Mouse (Mus musculus) neural tube, embryonic 11.5 days (tissue): ENCODE results near the gene Gpr182. TPM values are rescaled to one million over a fixed set of nuclear protein-coding genes. Genes with fewer than 3 reads are reported as not detected.
"Not testable (repeated sequence)": the region's sequence is repeated elsewhere in the genome, so short reads cannot be mapped to it uniquely, and the experiment has no call there.

Experiments used
- ATAC-seq: fragments of 200-750 bp; cut with Nextera tagmentation; 2 replicates; pipeline ENCODE4 v1.8.0; 2017; ENCODE audit warnings: moderate number of reproducible peaks, mild to moderate bottlenecking, moderate TSS enrichment, moderate library complexity; ENCODE audit not compliant: insufficient read depth, low FRiP score, low TSS enrichment
- DNase-seq: peaks from one replicate; pipeline ENCODE4 v3.0.0-alpha.2; 2015; ENCODE audit warnings: low spot score
- H3K27ac ChIP-seq: fragments of 300-500 bp; sonication (generic); 2 replicates; pipeline ENCODE4 v1.5.1; 2014; ENCODE audit warnings: low read depth, mild to moderate bottlenecking, low read length
- H3K27me3 ChIP-seq: fragments of 300-500 bp; sonication (generic); 2 replicates; pipeline ENCODE4 v1.6.1; 2014; ENCODE audit warnings: mild to moderate bottlenecking, low read length, mixed read lengths; ENCODE audit not compliant: control insufficient read depth, insufficient read depth
- H3K36me3 ChIP-seq: fragments of 300-500 bp; sonication (generic); 2 replicates; pipeline ENCODE4 v1.6.1; 2014; ENCODE audit warnings: mild to moderate bottlenecking, low read length, moderate library complexity, mixed read lengths; ENCODE audit not compliant: control insufficient read depth, insufficient read depth
- H3K4me1 ChIP-seq: fragments of 300-500 bp; sonication (generic); 2 replicates; pipeline ENCODE4 v1.6.1; 2014; ENCODE audit warnings: low read length, mixed read lengths; ENCODE audit not compliant: control insufficient read depth, insufficient read depth
- H3K4me2 ChIP-seq: fragments of 300-500 bp; sonication (generic); 2 replicates; pipeline ENCODE4 v1.6.1; 2014; ENCODE audit warnings: low read depth, mild to moderate bottlenecking, moderate library complexity
- H3K4me3 ChIP-seq: fragments of 300-500 bp; sonication (generic); 2 replicates; pipeline ENCODE4 v1.5.1; 2014; ENCODE audit warnings: low read depth, low read length
- H3K9ac ChIP-seq: fragments of 300-500 bp; sonication (generic); 2 replicates; pipeline ENCODE4 v1.6.1; 2014; ENCODE audit warnings: mild to moderate bottlenecking, low read length
- H3K9me3 ChIP-seq: fragments of 300-500 bp; sonication (generic); 2 replicates; pipeline ENCODE4 v1.6.1; 2016; ENCODE audit warnings: low read length; ENCODE audit not compliant: control insufficient read depth
- WGBS: fragments of 180-500 bp; shearing (Covaris S2); extraction: QIAGEN DNeasy Blood & Tissue Kit; methylation state at CpG from one replicate; pipeline ENCODE4 v1.1.7; 2014; 5-methylcytosine and 5-hydroxymethylcytosine counted together
- polyA plus RNA-seq: library from polyadenylated mRNA; unstranded; fragments of >200 nt; fragmentation: Nextera tagmentation; extraction: Ambion mirVana; gene quantifications from 2 replicates; pipeline ENCODE4 v1.2.1, GENCODE M21; 2014

Gene Gpr182
- 0.29 and 0.38 TPM in 2 replicates for polyA plus RNA-seq

DNA sequence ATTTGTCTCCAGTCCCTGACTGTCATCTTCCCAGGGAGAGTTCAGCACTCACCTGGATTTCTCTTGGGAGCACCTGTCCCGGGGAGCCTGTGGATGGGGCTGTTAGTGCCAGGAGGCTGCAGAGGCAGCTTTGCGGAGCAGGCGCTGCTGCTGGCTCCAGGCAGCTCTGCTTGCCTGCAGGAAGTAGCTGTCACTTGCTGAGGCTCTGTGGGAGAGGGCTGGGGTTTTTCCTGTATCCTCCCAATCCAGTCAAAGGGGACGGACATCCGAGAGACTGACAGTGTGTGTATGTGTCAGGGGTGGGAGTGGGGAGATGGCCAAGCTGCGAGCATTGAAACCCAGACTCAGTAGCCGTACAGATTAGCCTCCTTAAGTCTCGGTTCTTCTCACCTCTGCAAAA, at the start of gene Gpr182:
TSS of gene Gpr182 (minus strand) at position 185 of the 400 bp plus-strand sequence.
- ATAC-seq = no peak
- no peak within 1 kb of the TSS for H3K4me2 ChIP-seq
- no peak within 1 kb of the TSS for H3K4me3 ChIP-seq
- no peak within 1 kb of the TSS for H3K9ac ChIP-seq
- no peaks in the 10 kb centered on the region for H3K9me3 ChIP-seq
- DNase-seq = no peak
- H3K36me3 ChIP-seq = peaks cover 2% of the 10 kb centered on the region
- no peaks in the 10 kb centered on the region for H3K27me3 ChIP-seq
- H3K27ac ChIP-seq = no peak within 1 kb of the TSS
- H3K4me1 ChIP-seq = peaks cover 13% of the 10 kb centered on the region
- WGBS = 61% methylated on average over 8 of the region's 8 CpGs

DNA sequence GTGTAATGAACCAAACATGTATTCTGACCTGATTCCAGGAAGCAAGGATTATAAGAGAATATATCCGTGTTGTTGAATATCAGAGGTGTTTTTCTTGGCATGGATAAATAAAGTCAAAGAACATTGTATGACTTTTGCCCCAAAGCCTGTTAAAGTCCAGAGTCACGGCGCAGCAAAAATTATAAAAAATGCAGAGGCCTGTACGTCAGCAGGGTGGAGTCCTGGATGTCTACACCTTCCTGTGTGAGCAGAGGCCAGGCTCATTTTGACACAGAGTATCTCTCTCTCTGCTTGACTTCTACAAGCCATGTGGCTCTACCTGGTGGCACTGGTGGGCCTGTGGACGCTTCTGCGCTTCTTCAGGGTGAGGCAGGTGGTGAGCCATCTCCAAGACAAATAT, 49.4 kb upstream of the Gpr182 start, which contains the start of gene Rdh16:
TSS of gene Rdh16 (plus strand) at position 262 of the 400 bp plus-strand sequence.
- 89% methylated on average over 6 of the region's 6 CpGs for WGBS

DNA sequence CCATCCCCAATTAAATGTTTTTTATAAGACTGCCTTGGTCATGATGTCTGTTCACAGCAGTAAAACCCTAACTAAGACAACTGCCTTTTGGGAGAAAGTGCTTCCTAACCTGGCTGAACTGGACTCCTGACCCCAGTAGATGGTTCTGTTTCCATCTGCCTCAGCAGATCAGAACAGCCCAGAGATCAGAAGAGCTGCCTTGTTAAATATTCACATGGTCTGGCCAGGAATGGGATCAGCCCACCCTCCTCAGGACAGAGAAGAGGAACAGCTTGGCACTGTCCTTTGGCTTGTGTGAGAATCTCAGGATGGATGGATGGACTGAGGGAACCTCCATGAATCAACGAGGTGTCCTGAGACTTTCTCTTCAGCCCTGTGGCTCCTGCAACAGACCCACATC, 47.8 kb upstream of the Gpr182 start:
- no peak for ATAC-seq
- H3K4me1 ChIP-seq = no peaks in the 10 kb centered on the region
- H3K9me3 ChIP-seq = no peaks in the 10 kb centered on the region
- H3K27ac ChIP-seq = no peak overlapping the region
- H3K9ac ChIP-seq = no peak overlapping the region
- no peaks in the 10 kb centered on the region for H3K36me3 ChIP-seq
- WGBS = 72% methylated on average over 1 of the region's 1 CpGs
- no peak for DNase-seq
- no peaks in the 10 kb centered on the region for H3K27me3 ChIP-seq
- H3K4me3 ChIP-seq = no peak overlapping the region
- no peak overlapping the region for H3K4me2 ChIP-seq

More for the DNA sequence above, 49.4 kb upstream of the Gpr182 start, which contains the start of gene Rdh16:
- H3K4me3 ChIP-seq = no peak within 1 kb of the TSS
- no peaks in the 10 kb centered on the region for H3K36me3 ChIP-seq
- H3K27ac ChIP-seq = no peak within 1 kb of the TSS
- no peak for ATAC-seq
- no peaks in the 10 kb centered on the region for H3K9me3 ChIP-seq
- no peak for DNase-seq
- H3K4me2 ChIP-seq = no peak within 1 kb of the TSS
- no peak within 1 kb of the TSS for H3K9ac ChIP-seq
- no peaks in the 10 kb centered on the region for H3K27me3 ChIP-seq
- H3K4me1 ChIP-seq = no peaks in the 10 kb centered on the region

DNA sequence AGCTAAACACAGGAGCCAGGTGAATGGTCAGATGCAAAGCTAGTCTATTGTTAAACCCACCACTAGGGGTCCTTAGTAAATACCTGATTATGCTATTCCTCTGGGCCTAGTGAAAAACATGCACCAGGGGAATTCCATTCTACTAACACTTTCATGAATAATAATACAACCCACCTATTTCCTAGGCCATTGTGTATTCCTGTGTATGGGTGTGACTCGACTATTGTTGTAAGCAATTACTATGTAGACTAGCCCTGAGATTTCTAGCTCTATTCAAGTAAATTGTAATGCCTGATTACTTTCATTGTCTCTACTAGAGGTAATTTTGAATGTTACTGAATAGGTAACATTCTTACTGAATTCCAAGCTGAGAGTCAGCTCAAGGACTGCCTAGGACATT, 33.9 kb upstream of the Gpr182 start:
- not testable (repeated sequence) for DNase-seq, ATAC-seq, H3K27ac ChIP-seq, H3K9me3 ChIP-seq, H3K27me3 ChIP-seq, H3K4me2 ChIP-seq, H3K4me3 ChIP-seq, H3K9ac ChIP-seq, H3K4me1 ChIP-seq, H3K36me3 ChIP-seq
- 85% methylated on average over 1 of the region's 1 CpGs for WGBS

DNA sequence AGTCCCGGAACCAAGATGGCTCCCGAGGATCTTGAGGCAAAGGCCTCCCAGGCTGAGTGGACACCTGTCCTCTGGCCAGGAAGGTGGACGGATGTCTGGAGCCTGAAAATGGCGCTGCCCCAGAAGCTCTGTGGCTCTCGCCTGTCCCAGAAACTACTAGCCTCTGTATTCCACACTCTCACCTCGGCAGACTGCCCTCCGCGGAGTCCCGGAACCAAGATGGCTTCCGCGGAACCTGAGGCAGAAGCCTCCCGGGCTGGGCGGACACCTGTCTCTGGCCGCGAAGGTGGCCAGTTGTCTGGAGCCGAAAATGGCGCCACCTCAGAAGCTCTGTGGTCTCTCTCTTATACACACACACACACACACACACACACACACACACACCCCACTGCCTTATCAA, 30.8 kb upstream of the Gpr182 start:
- H3K9ac ChIP-seq, H3K27ac ChIP-seq, H3K27me3 ChIP-seq, H3K4me2 ChIP-seq, H3K9me3 ChIP-seq, DNase-seq, H3K36me3 ChIP-seq, H3K4me1 ChIP-seq, H3K4me3 ChIP-seq, ATAC-seq: not testable (repeated sequence)
- WGBS = 95% methylated on average over 17 of the region's 17 CpGs

DNA sequence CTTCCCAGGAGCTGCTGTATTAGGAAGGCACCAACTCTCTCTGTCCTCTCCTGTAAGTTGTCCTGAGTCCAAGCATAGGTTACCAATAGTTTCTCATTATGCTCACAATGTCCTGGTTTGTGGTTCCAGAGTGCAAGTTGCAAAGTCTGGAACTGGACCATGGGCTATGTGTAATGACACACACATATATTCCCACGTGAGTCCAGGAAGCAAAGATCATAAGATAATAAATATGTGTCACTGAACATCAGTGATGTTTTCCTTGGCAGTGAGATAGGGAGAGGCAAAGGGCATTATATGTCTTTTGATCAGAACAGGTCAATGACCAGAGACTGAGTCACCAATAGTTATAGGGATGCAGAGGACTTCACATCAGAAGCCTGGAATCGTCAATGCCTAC, 24.5 kb upstream of the Gpr182 start, which contains the start of gene Rdh9:
TSS of gene Rdh9 (plus strand) at position 376 of the 400 bp plus-strand sequence.
- Histone ChIP-seq H3K4me1 (no peaks in the 10 kb centered on the region), H3K4me3 (no peak within 1 kb of the TSS), H3K9ac (no peak within 1 kb of the TSS), H3K36me3 (no peaks in the 10 kb centered on the region), H3K4me2 (no peak within 1 kb of the TSS), H3K9me3 (no peaks in the 10 kb centered on the region), H3K27me3 (no peaks in the 10 kb centered on the region), H3K27ac (no peak within 1 kb of the TSS)
- WGBS = 89% methylated on average over 2 of the region's 2 CpGs
- DNase-seq = no peak
- no peak for ATAC-seq

DNA sequence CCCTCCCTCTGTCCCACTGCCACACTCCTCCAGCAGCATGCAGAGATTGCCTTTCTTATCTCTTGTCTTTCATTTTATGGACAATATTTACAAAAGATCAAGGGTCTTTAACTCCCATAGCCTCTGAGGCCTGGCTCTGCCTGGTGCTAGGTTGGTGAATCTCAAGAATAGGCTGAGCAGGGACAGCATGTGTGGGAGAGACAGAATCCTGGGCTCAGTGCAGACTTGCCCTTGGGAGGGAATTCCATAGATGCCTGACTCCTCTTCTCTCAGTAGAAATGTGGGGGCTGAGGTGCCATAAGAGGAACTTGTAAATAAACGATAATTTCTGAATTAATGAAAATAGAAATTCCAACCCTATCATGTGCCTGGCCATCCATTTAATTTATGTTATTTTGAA, 15.0 kb upstream of the Gpr182 start:
- Histone ChIP-seq H3K4me2 (no peak overlapping the region), H3K36me3 (no peaks in the 10 kb centered on the region), H3K27ac (no peak overlapping the region), H3K9me3 (no peaks in the 10 kb centered on the region), H3K9ac (no peak overlapping the region), H3K27me3 (no peaks in the 10 kb centered on the region), H3K4me1 (no peaks in the 10 kb centered on the region), H3K4me3 (no peak overlapping the region)
- DNase-seq (no peak), ATAC-seq (no peak)
- 87% methylated on average over 1 of the region's 1 CpGs for WGBS

DNA sequence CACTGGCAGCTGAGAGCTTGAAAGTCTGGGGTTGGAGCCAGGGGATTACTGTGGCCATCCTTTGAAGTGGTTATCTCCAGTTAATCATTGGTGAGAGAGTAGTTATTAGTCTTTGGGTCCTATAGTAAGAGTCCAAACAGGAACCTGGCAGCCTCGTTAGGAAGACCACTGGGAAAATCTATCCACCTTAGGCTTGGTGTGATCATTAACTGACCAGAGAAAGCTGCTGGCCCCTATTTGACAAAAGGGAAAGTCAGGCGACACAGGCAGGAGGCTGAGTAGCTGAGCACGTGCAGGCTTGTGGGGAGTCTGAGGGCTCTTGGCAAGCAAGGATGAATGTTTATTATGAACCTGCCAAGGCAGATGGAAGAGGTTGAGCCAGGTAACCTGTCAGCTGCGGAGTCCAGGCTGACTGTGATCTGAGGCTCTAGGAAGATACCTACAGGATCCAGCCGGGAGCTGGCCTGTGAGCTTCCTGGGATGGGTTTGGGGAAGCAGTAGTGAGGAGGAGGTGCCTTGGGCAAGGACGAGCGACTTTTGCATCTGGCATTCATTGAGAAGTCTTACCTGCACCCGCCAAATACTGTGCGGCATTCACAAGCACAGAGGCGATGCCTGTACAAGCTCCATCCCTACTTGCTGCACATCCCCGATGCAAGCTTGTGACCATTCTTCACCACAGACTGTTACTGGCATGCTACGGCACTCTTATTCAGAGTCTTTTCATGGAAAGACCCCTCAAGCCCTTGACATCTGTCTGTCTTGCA, 12.6 kb upstream of the Gpr182 start:
- DNase-seq = no peak
- no peak for ATAC-seq
- no peaks in the 10 kb centered on the region for H3K27me3 ChIP-seq

DNA sequence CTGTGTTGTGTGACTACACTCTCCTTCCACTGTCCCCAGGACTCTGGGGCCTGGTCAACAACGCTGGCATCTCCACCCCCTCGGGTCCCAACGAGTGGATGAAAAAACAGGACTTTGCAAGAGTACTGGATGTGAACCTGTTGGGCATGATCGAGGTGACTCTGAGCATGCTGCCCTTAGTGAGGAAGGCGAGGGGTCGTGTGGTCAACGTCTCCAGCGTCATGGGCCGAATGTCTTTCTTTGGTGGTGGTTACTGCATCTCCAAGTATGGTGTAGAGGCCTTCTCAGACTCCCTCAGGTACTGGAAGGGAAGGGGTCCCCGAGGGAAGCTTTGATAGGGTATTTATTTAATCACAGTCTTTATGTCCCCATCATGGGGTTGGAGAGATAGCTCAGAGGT, 11.4 kb upstream of the Gpr182 start:
- not testable (repeated sequence) for H3K4me2 ChIP-seq, H3K4me1 ChIP-seq, H3K9ac ChIP-seq, H3K27me3 ChIP-seq, H3K9me3 ChIP-seq, ATAC-seq, H3K4me3 ChIP-seq, DNase-seq, H3K27ac ChIP-seq, H3K36me3 ChIP-seq
- 87% methylated on average over 10 of the region's 10 CpGs for WGBS

More for the DNA sequence above, 12.6 kb upstream of the Gpr182 start:
- H3K36me3 ChIP-seq = no peaks in the 10 kb centered on the region
- 66% methylated on average over 12 of the region's 12 CpGs for WGBS
- H3K4me2 ChIP-seq = no peak overlapping the region
- H3K4me3 ChIP-seq = no peak overlapping the region
- H3K27ac ChIP-seq = no peak overlapping the region
- H3K9me3 ChIP-seq = no peaks in the 10 kb centered on the region
- no peaks in the 10 kb centered on the region for H3K4me1 ChIP-seq
- no peak overlapping the region for H3K9ac ChIP-seq
